Mouse (Mus musculus) G1E (cell line): ENCODE data around the gene Kcnq1. TPM values are rescaled to one million over a fixed set of nuclear protein-coding genes. Genes with fewer than 3 reads are reported as not detected.

Experiments
- ATAC-seq: 2 replicates; pipeline ENCODE4 v1.8.0; 2016; ENCODE audit warnings: mild to moderate bottlenecking; ENCODE audit not compliant: insufficient number of reproducible peaks, poor library complexity, low FRiP score, severe bottlenecking; ENCODE audit errors: extremely low read depth
- DNase-seq: peaks from one replicate; pipeline ENCODE4 v3.0.0; 2012; ENCODE audit warnings: low spot score
- H3K27me3 ChIP-seq: 2 replicates; pipeline ENCODE4 v1.6.1; 2012; ENCODE audit warnings: mild to moderate bottlenecking, low read length, inconsistent platforms; ENCODE audit not compliant: insufficient read depth
- H3K36me3 ChIP-seq: replicated peaks from 2 replicates; pipeline ENCODE3; 2012; ENCODE audit warnings: mild to moderate bottlenecking, inconsistent platforms
- H3K4me1 ChIP-seq: 2 replicates; pipeline ENCODE4 v1.6.1; 2012; ENCODE audit warnings: low read depth, low read length, inconsistent platforms, mixed read lengths; ENCODE audit not compliant: insufficient read depth
- H3K4me3 ChIP-seq: 2 replicates; pipeline ENCODE4 v1.5.1; 2012; ENCODE audit warnings: low read depth, mild to moderate bottlenecking, inconsistent platforms, low read length, moderate library complexity, mixed read lengths
- H3K9me3 ChIP-seq: replicated peaks from 2 replicates; pipeline ENCODE4 v1.6.1; 2012; ENCODE audit warnings: inconsistent platforms
- CTCF ChIP-seq: IDR thresholded peaks from 2 replicates; pipeline ENCODE4 v1.5.1; 2012; ENCODE audit warnings: low read depth, low read length, inconsistent platforms, mixed read lengths
- GATA1 ChIP-seq: IDR thresholded peaks from 2 replicates; pipeline ENCODE4 v1.6.1; 2012; ENCODE audit warnings: borderline replicate concordance, low read length, inconsistent platforms, mixed read lengths
- GATA2 ChIP-seq: IDR thresholded peaks from 2 replicates; pipeline ENCODE4 v1.6.1; 2012; ENCODE audit warnings: low read depth, low read length, inconsistent platforms, borderline replicate concordance
- POLR2AphosphoS5 ChIP-seq: IDR thresholded peaks from 2 replicates; pipeline ENCODE4 v1.6.1; 2012; ENCODE audit warnings: low read depth, low read length, inconsistent platforms; ENCODE audit not compliant: insufficient replicate concordance
- TAL1 ChIP-seq: conservative IDR thresholded peaks from 2 replicates; pipeline ENCODE4 v1.6.1; 2012; ENCODE audit warnings: low read depth, low read length, inconsistent platforms, mixed read lengths
- polyA plus RNA-seq: library from polyadenylated mRNA; stranded (reverse); fragments of >175 nt; gene quantifications from 2 replicates; pipeline ENCODE4 v1.2.3, GENCODE M21; 2012
- total RNA-seq, 2 experiments: library from RNA; stranded (forward) in 1 of 2; stranded (reverse) in 1 of 2; fragments of 200-1000 nt in 1 of 2; fragments of >200 nt in 1 of 2; fragmentation: Nextera tagmentation in 1 of 2; gene quantifications; 2 replicates each; pipeline ENCODE4 v1.2.3; 2014 to 2017

Gene Kcnq1
- total and polyA plus RNA-seq, 3 experiments = not detected

DNA sequence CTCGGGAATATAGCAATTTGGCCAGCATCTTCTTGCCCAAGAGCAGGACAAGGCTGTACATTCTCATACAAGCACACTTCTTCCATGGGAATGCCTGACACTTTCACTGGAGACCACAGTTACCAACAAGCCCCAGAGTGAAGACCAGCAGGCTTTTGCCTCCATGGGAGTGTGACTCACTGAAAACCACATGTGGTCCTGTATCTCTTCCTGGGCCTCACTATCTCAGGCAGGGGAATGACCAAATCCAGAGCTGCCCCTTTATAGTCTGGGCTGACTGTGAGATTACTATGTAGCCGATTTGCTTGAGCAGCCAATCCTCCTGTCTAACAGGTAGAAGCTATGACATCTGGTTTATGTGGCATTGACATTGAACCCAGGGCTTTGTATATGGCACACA lies 22.5 kb upstream of the Kcnq1 start:
- ATAC-seq = no peak
- TF ChIP-seq GATA2 (no peak), TAL1 (no peak), CTCF (no peak), GATA1 (no peak), POLR2AphosphoS5 (no peak)
- Histone ChIP-seq H3K4me1 (peaks cover 13% of the 10 kb centered on the region), H3K4me3 (no peak overlapping the region), H3K27me3 (peaks cover 69% of the 10 kb centered on the region), H3K36me3 (no peaks in the 10 kb centered on the region), H3K9me3 (no peaks in the 10 kb centered on the region)
- no peak for DNase-seq

DNA sequence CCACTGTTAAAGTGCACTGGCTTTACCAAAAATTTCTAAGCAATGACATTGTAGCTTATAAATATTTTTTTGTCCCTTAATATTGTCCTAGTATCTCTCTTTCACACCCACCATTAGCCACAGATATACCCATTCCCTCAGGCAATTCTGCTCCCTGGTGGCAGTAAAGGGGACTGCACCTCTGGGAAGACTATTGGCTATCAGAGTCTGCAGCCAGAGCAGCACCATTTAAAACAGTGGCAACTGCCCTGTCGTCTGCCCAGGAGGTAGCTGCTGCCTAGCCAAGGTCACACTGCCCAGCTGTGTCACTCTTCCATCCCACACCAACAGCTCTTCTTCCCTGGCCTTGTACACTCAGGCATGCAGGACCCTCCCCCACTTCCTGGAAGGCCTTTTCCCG lies 19.8 kb upstream of the Kcnq1 start:
- H3K36me3 ChIP-seq = no peaks in the 10 kb centered on the region
- peaks cover 63% of the 10 kb centered on the region for H3K27me3 ChIP-seq
- DNase-seq = peak; percentile 66
- TF ChIP-seq TAL1 = no peak
- peak; percentile 84 for TF ChIP-seq CTCF
- H3K9me3 ChIP-seq = no peaks in the 10 kb centered on the region
- no peak overlapping the region for H3K4me3 ChIP-seq
- peak; percentile 67; the same call in 1 of the 2 replicates for ATAC-seq
- H3K4me1 ChIP-seq = peaks cover 13% of the 10 kb centered on the region

DNA sequence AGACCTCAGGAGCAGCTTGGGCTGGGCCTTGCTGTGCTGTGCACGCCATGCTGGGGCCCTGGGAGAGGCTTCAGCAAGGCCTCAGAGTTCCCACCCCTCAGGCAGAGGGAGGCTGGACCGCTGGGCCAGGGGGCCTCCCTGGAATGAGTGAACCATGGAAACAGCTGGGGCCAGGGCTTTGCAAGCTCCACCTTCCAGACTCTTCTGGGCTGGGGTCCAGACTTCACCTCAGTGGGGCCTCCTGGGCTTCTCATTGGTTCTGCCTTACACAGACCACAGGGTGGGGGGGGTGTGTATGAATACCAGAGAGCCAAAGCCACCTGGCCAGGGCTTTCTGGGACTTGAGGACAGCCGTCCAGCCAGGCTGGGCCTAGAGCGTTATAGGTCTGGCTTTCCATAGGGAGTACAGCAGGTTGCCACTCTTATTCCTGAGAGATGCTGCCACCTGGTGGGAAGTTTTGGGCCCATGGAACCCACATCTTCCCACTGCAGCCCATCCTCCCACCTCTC lies 19.0 kb upstream of the Kcnq1 start:
- peaks cover 7% of the 10 kb centered on the region for H3K4me1 ChIP-seq
- no peaks in the 10 kb centered on the region for H3K9me3 ChIP-seq
- H3K36me3 ChIP-seq = no peaks in the 10 kb centered on the region
- TF ChIP-seq TAL1 (no peak), GATA2 (no peak), POLR2AphosphoS5 (no peak), GATA1 (no peak), CTCF (no peak)
- no peak for ATAC-seq
- H3K4me3 ChIP-seq = no peak overlapping the region
- peaks cover 56% of the 10 kb centered on the region for H3K27me3 ChIP-seq
- no peak for DNase-seq

GRCm38 (mm10) chr7:143093847-143094246 lies 12.3 kb upstream of the Kcnq1 start:
- DNase-seq (no peak), ATAC-seq (no peak)
- no peaks in the 10 kb centered on the region for H3K36me3 ChIP-seq
- no peaks in the 10 kb centered on the region for H3K9me3 ChIP-seq
- H3K4me3 ChIP-seq = no peak overlapping the region
- TF ChIP-seq POLR2AphosphoS5 (no peak), CTCF (peak; percentile 0; the same call in 1 of the 2 replicates), GATA2 (no peak), GATA1 (no peak), TAL1 (no peak)
- H3K27me3 ChIP-seq = peaks cover 20% of the 10 kb centered on the region
- H3K4me1 ChIP-seq = no peaks in the 10 kb centered on the region

DNA sequence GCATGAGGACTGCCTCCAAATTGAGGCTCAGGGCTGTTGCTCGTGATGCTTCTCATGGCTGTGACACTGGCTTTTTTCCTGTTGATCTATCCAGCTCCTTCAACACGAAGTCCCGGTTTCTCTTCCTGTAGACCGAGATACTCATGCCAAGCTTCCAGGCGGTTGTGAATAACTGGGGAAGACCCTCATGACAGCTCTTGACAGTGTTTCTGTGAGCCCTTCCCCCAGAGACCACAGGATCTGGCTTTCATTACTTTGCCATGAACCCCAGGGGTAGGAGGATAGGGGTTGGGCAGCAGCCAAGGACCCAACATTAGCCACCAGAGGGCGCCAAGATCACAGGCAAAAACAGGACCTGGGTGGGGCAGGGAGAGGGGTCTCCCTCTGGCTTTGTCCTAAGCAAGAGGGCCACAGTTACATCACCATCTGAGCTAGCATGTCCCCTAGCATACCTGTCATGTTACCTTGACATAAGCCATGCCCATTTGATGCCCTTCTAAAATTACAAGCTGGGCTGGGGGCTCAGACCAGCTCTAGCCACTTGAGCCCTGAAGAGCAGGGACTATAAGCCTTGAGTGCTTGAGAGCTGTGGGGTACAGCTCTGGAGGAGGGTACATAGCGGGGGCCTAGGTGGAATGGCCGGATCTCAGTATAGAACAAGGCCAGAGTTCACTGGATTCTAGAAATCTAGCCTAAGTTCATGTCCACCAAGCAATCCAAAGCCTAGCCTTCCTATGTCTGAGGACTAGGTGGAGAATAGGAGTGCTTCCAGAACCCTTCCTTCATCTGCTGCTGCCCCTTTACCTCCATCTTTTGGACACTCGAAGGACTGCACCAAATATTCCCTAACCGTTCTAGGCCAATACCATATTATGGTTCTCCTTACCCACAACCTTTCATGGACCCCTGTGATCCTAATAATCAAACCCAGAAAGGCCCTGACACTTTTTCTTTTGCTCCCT lies 11.3 kb upstream of the Kcnq1 start, which contains the start of gene Trpm5:
Gene Trpm5 (minus strand): TSS at position 51 of the 962 bp plus-strand sequence.
- TF ChIP-seq CTCF = peak; percentile 60
- TF ChIP-seq POLR2AphosphoS5 = no peak
- no peaks in the 10 kb centered on the region for H3K4me1 ChIP-seq
- DNase-seq = peak; percentile 32
- no peaks in the 10 kb centered on the region for H3K9me3 ChIP-seq
- ATAC-seq = no peak
- H3K4me3 ChIP-seq = no peak within 1 kb of the TSS
- peaks cover 14% of the 10 kb centered on the region for H3K27me3 ChIP-seq
- no peaks in the 10 kb centered on the region for H3K36me3 ChIP-seq

GRCm38 (mm10) chr7:143095554-143095907 lies 10.6 kb upstream of the Kcnq1 start:
- H3K9me3 ChIP-seq = no peaks in the 10 kb centered on the region
- no peaks in the 10 kb centered on the region for H3K4me1 ChIP-seq
- peaks cover 15% of the 10 kb centered on the region for H3K27me3 ChIP-seq
- DNase-seq = no peak
- H3K36me3 ChIP-seq = no peaks in the 10 kb centered on the region
- no peak for TF ChIP-seq GATA1
- no peak for TF ChIP-seq POLR2AphosphoS5
- H3K4me3 ChIP-seq = no peak overlapping the region
- no peak for ATAC-seq

DNA sequence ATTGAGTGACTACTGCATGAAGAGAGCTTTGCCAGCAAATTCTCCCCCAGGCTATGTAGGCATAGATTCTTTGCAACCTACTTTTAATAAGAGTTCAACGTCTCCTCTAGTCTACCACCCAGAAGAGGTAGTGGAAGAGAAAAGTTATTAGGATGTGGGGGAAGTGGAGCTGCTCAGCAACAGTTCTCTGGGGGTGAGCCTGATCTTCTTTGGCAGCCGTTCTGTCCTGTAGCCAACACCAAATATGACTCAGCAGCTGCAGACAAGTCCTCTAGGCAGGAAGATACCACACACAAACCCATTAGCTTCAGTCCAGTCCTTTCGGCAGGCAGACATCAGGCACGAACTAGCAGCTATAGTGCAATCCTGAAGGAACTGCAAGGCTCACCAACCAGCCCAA lies 5.4 kb upstream of the Kcnq1 start:
- Histone ChIP-seq H3K9me3 (no peaks in the 10 kb centered on the region), H3K36me3 (no peaks in the 10 kb centered on the region), H3K4me1 (no peaks in the 10 kb centered on the region), H3K4me3 (no peak overlapping the region), H3K27me3 (peaks cover 8% of the 10 kb centered on the region)
- no peak for TF ChIP-seq POLR2AphosphoS5
- TF ChIP-seq TAL1 = no peak
- TF ChIP-seq CTCF = no peak
- TF ChIP-seq GATA2 = no peak
- TF ChIP-seq GATA1 = no peak
- ATAC-seq = no peak
- DNase-seq = no peak
